Mouse (Mus musculus) retina, postnatal 7 days (tissue): Measurements from ENCODE around the gene Psmb2.

Experiments used
- DNase-seq: peaks from one replicate; pipeline ENCODE4 v3.0.0-alpha.2; 2012; ENCODE audit warnings: low read depth, low spot score

The Psmb2 gene

DNA sequence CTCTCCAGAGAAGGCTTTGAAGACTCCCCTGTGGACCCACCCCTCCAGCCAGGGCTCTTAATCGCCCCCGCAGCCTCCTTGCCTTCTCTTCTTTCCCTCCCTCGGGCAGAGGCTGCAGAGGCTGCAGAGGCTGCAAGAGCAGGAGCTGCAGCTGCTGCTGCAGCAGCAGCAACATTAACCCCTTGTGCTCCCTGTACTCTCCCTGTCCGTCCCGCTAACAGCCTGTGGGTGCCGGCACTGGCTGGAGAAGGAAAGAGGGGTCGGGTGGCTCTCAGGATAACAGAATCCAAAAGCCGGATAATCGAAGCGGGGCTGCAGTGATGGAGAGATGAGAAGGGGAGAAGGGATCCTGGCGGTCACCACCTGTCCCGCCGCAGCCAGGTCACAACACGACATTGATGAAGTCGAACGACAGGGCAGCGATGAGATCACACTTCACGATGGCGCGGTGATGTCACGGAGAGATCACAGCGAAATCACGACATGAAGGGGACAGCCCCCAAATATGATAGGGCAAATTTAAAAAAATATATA lies 75.2 kb downstream of the Psmb2 start:
- no peak for DNase-seq

DNA sequence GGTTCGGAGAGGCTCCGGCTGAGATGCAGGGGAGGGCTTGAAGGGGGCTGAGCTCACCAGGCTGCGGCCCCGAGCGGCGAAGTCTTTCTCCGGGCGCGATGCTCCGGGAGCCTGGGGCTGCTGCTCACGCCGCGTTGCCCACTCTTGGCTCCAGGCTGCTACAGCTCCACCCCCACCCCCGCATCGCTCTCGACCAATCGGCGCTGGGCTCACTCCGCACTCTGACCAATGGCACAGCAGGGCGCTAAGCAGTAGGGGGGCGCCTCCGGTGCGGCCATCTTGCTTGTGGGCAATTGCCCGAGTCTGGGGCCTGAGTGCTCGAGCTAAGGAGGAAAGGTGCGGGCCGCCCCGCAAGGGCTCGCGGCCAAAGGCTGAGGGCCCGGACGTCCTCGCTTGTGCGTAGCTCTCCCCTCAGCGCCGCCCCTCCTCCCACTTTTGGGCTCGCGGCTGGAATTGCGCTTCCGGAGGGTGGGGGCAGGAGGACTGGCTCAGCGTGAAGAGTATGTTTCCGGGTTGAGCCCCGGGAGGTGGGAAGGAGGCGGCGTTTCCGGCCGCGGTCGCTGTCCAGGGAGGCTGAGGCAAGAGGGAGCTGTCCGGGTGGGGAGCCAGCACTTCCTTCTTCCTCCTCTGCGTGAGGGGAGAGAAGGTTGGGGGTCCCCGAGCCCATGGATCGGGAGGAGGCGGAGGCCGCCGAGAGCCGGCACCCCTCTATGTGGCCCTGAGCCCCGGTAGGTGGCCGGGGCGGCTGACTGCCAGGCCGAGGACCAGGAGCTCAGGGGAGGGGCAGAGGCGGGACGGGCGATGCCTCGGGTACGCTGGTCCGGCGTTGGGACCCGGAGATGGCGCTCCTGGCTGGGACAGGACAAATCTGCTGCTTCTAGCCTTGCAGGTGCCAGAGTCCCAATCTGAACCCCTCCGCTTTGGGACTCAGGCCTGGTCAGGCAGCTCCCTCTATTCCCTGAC lies 76.1 kb downstream of the Psmb2 start, which contains the start of the genes Ncdn and AU040320:
Ncdn (minus strand) TSS at position 171 of the 963 bp plus-strand sequence.
AU040320 (plus strand) TSS at position 277 of the 963 bp plus-strand sequence.
- peak; percentile 91 for DNase-seq

DNA sequence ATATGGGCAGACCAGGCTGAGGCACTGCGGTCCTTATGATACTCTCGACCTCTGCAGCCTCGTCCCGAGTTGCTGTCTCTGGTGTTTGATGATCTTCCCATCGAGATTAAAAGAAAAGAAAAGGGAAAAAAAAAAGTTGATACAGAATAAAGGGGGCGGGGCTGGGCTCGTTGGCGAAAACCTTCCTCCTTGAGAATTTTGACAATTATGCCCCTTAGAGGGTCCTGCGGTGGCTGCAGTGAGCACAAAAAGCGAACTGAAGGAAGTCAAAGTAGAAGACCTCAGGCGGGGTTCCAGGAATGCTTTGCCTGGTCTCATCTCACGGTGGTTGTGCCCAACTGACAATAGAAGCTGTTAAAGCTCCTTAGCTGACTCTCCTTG lies 76.8 kb downstream of the Psmb2 start:
- no peak for DNase-seq

DNA sequence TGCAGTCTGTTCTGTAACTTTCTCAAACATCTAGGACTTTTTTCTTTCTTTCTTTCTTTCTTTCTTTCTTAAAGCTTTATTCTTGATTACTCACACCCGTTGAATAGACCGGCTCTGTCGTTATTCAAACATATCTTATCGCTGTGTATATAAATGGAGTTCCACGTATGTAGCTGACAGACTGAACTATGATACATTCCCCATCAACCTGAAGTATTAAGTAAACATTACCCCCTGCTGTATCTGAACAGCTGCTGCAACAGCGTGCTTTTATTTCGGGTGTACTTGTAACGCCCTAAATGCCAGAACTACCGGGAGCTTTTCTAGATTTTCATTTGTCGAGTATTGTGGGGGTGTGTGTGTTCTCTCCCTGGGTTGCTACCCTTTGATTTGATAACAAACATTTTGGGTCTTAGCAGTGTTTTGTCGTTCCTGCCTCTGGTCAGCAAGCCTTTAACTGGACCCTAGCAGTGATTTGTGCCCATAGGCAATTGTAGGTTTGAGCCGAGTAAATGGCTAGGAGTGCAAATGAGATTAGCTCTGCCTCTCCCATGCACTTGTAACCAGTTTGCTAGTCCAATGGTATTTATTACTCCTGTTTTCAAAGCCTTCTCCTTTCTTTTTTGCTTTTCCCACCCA lies 77.4 kb downstream of the Psmb2 start:
- DNase-seq, result no peak

DNA sequence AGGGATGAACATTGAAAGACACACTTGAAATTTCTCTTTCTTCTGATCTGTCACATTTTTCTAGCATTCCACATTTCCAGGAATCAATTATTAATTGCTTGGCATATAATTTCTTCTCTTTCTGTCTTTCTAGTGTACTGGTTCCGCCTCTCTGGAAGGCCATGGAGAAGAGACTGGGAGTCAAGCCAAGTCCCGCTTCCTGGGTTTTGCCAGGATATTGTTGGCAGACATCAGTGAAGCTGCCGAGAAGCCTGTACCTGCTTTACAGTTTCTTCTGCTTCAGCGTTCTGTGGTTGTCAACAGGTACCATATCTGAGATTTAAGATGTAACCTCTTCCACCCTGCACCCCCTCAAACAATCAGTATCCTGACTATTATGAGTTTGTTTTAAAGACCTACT lies 79.3 kb downstream of the Psmb2 start:
- no peak for DNase-seq

DNA sequence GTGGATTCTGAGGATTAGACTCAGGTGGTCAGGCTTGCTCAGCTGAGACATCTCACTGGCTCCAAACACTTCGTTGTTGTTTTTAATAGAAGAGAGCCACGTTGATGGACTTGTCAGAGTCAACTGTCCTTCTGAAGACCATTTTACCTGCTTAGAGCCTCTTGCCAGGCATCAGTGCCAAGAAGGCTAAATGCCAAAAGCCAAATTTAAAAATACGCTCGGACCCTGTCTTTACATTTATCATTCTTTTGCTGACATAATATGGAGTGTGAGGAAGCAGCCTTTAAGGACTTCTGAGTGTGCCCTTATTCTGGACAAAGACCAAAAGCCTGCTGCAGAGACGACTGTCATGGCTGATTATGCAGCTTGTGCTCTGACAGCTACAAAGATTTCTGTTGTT lies 80.9 kb downstream of the Psmb2 start:
- no peak for DNase-seq
